Mouse (Mus musculus): ENCODE data around the gene Mrgpra2a. TPM values are rescaled to one million over a fixed set of nuclear protein-coding genes. Genes with fewer than 3 reads are reported as not detected.
"Not testable (repeated sequence)": the region's sequence is repeated elsewhere in the genome, so short reads cannot be mapped to it uniquely, and the experiment has no call there.

Mrgpra2a gene
- not detected in 2 replicates for polyA plus RNA-seq (2016; fragmentation: Nextera tagmentation; extraction: Ambion mirVana)

GRCm38 (mm10) chr7:47452015-47452414, at the start of gene Mrgpra2a:
TSS of gene Mrgpra2a (minus strand) at chr7:47452139.
- not testable (repeated sequence) for ATAC-seq (ENCODE audit: insufficient number of reproducible peaks, insufficient read depth, low FRiP score, low TSS enrichment, low read depth); H3K4me2 ChIP-seq; H3K36me3 ChIP-seq; H3K27ac ChIP-seq; H3K9me3 ChIP-seq; H3K9ac ChIP-seq (replicated peaks); H3K4me1 ChIP-seq (replicated peaks); H3K27me3 ChIP-seq; H3K4me3 ChIP-seq (replicated peaks)
- WGBS: no CpG with 5 or more reads among the region's 1 CpGs

- peaks cover 11% of the 10 kb centered on the region; the same call in 1 of the 2 replicates for H3K9me3 ChIP-seq
- ATAC-seq (ENCODE audit: insufficient number of reproducible peaks, insufficient read depth, low FRiP score, low TSS enrichment, low read depth); H3K9ac ChIP-seq (replicated peaks); H3K27ac ChIP-seq; H3K36me3 ChIP-seq; H3K4me1 ChIP-seq (replicated peaks); H3K4me3 ChIP-seq (replicated peaks); H3K4me2 ChIP-seq; H3K27me3 ChIP-seq: not testable (repeated sequence)
Measured at GRCm38 (mm10) chr7:47491266-47491665, 39.3 kb upstream of the Mrgpra2a start.

- not testable (repeated sequence) for H3K36me3 ChIP-seq; H3K9me3 ChIP-seq; H3K4me3 ChIP-seq (replicated peaks); H3K4me2 ChIP-seq; H3K27me3 ChIP-seq; ATAC-seq (ENCODE audit: insufficient number of reproducible peaks, insufficient read depth, low FRiP score, low TSS enrichment, low read depth); H3K27ac ChIP-seq; H3K4me1 ChIP-seq (replicated peaks); H3K9ac ChIP-seq (replicated peaks)
- WGBS: no CpG with 5 or more reads among the region's 1 CpGs
Measured at GRCm38 (mm10) chr7:47489438-47489837, 37.5 kb upstream of the Mrgpra2a start.

- H3K4me1 ChIP-seq (replicated peaks); H3K36me3 ChIP-seq; ATAC-seq (ENCODE audit: insufficient number of reproducible peaks, insufficient read depth, low FRiP score, low TSS enrichment, low read depth); H3K9ac ChIP-seq (replicated peaks); H3K4me3 ChIP-seq (replicated peaks); H3K4me2 ChIP-seq; H3K27ac ChIP-seq; H3K27me3 ChIP-seq; H3K9me3 ChIP-seq: not testable (repeated sequence)
Measured at GRCm38 (mm10) chr7:47483181-47483580, 31.2 kb upstream of the Mrgpra2a start.

GRCm38 (mm10) chr7:47473904-47474303, 22.0 kb upstream of the Mrgpra2a start:
- 41% methylated on average over 1 of the region's 3 CpGs for WGBS
- H3K4me3 ChIP-seq (replicated peaks); H3K9ac ChIP-seq (replicated peaks); H3K4me1 ChIP-seq (replicated peaks); H3K27ac ChIP-seq; H3K9me3 ChIP-seq; H3K27me3 ChIP-seq; ATAC-seq (ENCODE audit: insufficient number of reproducible peaks, insufficient read depth, low FRiP score, low TSS enrichment, low read depth); H3K36me3 ChIP-seq; H3K4me2 ChIP-seq: not testable (repeated sequence)

- ATAC-seq (ENCODE audit: insufficient number of reproducible peaks, insufficient read depth, low FRiP score, low TSS enrichment, low read depth); H3K27ac ChIP-seq; H3K9me3 ChIP-seq; H3K27me3 ChIP-seq; H3K4me3 ChIP-seq (replicated peaks); H3K4me2 ChIP-seq; H3K36me3 ChIP-seq; H3K9ac ChIP-seq (replicated peaks); H3K4me1 ChIP-seq (replicated peaks): not testable (repeated sequence)
Measured at GRCm38 (mm10) chr7:47465278-47465981, 13.5 kb upstream of the Mrgpra2a start.

- H3K36me3 ChIP-seq; H3K4me2 ChIP-seq; H3K4me1 ChIP-seq (replicated peaks); ATAC-seq (ENCODE audit: insufficient number of reproducible peaks, insufficient read depth, low FRiP score, low TSS enrichment, low read depth); H3K4me3 ChIP-seq (replicated peaks); H3K27me3 ChIP-seq; H3K9ac ChIP-seq (replicated peaks); H3K27ac ChIP-seq; H3K9me3 ChIP-seq: not testable (repeated sequence)
Measured at GRCm38 (mm10) chr7:47445729-47446128, 6.2 kb downstream of the Mrgpra2a start.

- H3K27me3 ChIP-seq; H3K36me3 ChIP-seq; H3K4me1 ChIP-seq (replicated peaks); H3K9ac ChIP-seq (replicated peaks); H3K4me2 ChIP-seq; H3K27ac ChIP-seq; ATAC-seq (ENCODE audit: insufficient number of reproducible peaks, insufficient read depth, low FRiP score, low TSS enrichment, low read depth); H3K9me3 ChIP-seq; H3K4me3 ChIP-seq (replicated peaks): not testable (repeated sequence)
- WGBS: 33% methylated on average over 1 of the region's 2 CpGs
Measured at GRCm38 (mm10) chr7:47436463-47436862, 15.5 kb downstream of the Mrgpra2a start.

- H3K9ac ChIP-seq (replicated peaks); H3K4me3 ChIP-seq (replicated peaks): not testable (repeated sequence)
Measured at GRCm38 (mm10) chr7:47427815-47428508, 24.0 kb downstream of the Mrgpra2a start.

GRCm38 (mm10) chr7:47410602-47411001, 41.3 kb downstream of the Mrgpra2a start:
- ATAC-seq (ENCODE audit: insufficient number of reproducible peaks, insufficient read depth, low FRiP score, low TSS enrichment, low read depth): no peak
- no peak overlapping the region for H3K4me2 ChIP-seq
- no peak overlapping the region for H3K4me3 ChIP-seq (replicated peaks)
- no peak overlapping the region for H3K9ac ChIP-seq (replicated peaks)
- H3K4me1 ChIP-seq (replicated peaks): no peaks in the 10 kb centered on the region
- no peak overlapping the region for H3K27ac ChIP-seq
- H3K9me3 ChIP-seq: peaks cover 29% of the 10 kb centered on the region
- no peaks in the 10 kb centered on the region for H3K36me3 ChIP-seq
- no peaks in the 10 kb centered on the region for H3K27me3 ChIP-seq
- WGBS: 61% methylated on average over 2 of the region's 2 CpGs

More at GRCm38 (mm10) chr7:47427815-47428508, 24.0 kb downstream of the Mrgpra2a start:
- not testable (repeated sequence) for H3K27me3 ChIP-seq; ATAC-seq (ENCODE audit: insufficient number of reproducible peaks, insufficient read depth, low FRiP score, low TSS enrichment, low read depth); H3K4me1 ChIP-seq (replicated peaks); H3K9me3 ChIP-seq; H3K36me3 ChIP-seq; H3K27ac ChIP-seq; H3K4me2 ChIP-seq

GRCm38 (mm10) chr7:47409545-47409944, 42.4 kb downstream of the Mrgpra2a start:
- ATAC-seq (ENCODE audit: insufficient number of reproducible peaks, insufficient read depth, low FRiP score, low TSS enrichment, low read depth): no peak
- Histone ChIP-seq H3K4me3 (replicated peaks) (no peak overlapping the region), H3K9me3 (peaks cover 29% of the 10 kb centered on the region), H3K27me3 (no peaks in the 10 kb centered on the region), H3K4me1 (replicated peaks) (no peaks in the 10 kb centered on the region), H3K4me2 (no peak overlapping the region), H3K36me3 (no peaks in the 10 kb centered on the region), H3K9ac (replicated peaks) (no peak overlapping the region), H3K27ac (no peak overlapping the region)
- 59% methylated on average over 1 of the region's 1 CpGs for WGBS

GRCm38 (mm10) chr7:47401125-47401524, 50.8 kb downstream of the Mrgpra2a start:
- H3K9me3 ChIP-seq: peaks cover 28% of the 10 kb centered on the region; the same call in 1 of the 2 replicates
- H3K4me1 ChIP-seq (replicated peaks): no peaks in the 10 kb centered on the region
- H3K4me2 ChIP-seq: no peak overlapping the region
- H3K36me3 ChIP-seq: no peaks in the 10 kb centered on the region
- H3K4me3 ChIP-seq (replicated peaks): no peak overlapping the region
- no peak for ATAC-seq (ENCODE audit: insufficient number of reproducible peaks, insufficient read depth, low FRiP score, low TSS enrichment, low read depth)
- no peak overlapping the region for H3K9ac ChIP-seq (replicated peaks)
- H3K27ac ChIP-seq: no peak overlapping the region
- H3K27me3 ChIP-seq: no peaks in the 10 kb centered on the region

All from limb, embryonic 12.5 days (tissue).